Mouse (Mus musculus): ENCODE results near the gene Gm49450.
A peak's percentile ranks its signal among the peaks of the same experiment; 100 is the strongest.
"Not testable (repeated sequence)": the region's sequence is repeated elsewhere in the genome, so short reads cannot be mapped to it uniquely, and the experiment has no call there.

Gm49450 gene

DNA sequence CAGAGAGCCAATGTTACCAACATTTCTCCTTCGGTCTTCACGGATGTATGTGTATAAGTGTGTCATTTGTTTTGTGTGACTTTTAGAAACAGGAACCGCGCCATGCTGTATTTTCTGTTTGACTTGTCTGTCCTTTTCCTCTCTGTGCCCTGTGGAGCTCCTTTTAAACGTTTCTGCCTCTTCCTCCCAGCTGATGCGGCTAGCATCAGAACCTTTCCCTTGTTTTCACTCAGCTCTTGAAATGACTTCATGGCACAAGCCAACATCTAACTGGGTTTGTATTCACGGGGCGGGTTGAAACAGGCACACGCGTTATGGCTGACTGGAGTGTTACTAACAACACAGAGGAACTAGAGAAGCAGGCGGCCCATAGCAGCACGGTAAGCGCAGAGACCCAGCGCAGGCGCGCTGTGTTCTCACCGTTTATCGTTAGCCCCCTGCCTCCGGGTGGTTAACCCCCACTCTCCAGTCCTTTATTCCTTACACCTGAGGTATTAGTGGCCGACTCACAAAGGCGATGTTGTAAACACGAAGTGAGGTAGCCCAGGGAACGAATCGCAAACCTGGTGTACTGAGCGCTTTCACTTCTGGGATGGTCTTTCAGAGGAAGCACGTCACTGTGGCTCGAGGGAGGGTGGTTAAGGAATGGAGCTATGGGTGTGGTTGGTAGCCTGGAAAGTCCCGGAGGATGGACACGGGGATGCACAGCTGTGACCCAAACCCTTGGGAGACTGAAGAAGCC, 32.1 kb upstream of the Gm49450 start:
- DNase-seq (ENCODE audit: low spot score): peak; percentile 69

DNA sequence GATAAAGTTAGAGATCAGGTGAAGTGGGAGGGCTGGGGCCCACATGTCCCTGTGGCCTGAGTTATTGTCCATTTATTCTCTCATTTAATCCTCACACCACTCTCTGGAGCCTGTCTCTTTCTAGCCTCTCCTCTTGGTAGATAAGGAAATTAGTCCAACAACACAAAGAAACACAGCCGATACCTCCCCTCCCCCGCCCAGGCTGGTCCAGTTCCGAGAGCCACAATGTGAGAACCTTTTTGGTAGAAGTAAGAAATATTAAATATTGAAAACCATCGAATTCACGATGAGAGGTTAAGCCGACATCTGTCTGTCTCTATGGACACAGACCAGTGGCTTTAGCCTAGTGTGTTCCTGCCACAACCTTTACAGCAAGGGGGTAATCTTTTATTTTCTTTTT, 31.3 kb upstream of the Gm49450 start:
- DNase-seq (ENCODE audit: low spot score): no peak

DNA sequence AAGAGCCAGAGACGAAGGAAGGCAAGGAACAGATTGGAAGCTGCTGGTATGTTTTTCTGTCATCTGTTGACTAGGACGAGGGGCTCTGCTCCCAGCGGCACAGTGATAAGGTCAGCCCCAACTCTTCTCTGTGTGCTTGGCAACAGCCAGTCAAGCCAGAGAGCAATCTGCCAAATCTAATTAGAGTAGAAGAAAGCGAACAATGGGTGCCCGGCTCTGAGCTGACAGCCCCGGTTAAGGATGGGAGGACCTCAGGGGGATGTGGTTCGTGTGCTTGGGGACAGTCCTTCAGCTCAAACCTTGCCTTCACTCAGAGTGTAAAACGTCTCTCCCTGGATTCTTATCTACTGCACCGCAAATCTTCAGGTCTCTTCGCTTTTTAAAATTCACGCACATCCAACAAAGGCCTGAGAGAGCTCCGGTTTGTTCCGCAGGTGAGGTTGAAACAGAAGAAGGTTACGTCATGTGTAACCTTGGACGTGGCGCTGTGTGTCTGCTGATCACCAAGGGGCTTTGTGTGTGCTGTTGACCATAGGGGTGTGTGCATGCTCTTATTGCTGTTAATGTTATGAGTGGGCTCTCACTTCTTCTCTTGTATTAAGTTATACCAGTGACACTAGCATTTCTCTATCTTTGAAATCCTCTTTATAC, 30.2 kb upstream of the Gm49450 start:
- DNase-seq (ENCODE audit: low spot score): no peak

DNA sequence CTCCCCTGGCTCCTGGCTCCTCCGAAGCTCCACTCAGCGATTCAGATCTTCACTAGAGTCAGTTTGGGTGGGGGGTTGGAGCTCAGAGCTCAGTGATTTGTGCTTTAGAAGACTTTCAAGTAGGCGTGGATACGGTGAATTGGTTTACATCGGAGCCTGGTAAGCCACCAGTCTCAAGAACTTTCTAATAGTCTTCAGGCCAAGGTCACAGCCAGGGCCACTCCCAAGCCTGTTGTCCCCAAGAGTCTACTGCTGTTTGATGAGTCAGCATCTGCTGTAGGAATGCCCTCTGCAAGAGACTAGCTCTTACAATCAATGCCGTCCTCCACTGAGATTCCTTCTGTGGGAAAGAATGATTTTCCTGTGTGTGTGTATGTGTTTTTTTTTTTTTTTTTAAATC, 28.7 kb upstream of the Gm49450 start:
- DNase-seq (ENCODE audit: low spot score): no peak

DNA sequence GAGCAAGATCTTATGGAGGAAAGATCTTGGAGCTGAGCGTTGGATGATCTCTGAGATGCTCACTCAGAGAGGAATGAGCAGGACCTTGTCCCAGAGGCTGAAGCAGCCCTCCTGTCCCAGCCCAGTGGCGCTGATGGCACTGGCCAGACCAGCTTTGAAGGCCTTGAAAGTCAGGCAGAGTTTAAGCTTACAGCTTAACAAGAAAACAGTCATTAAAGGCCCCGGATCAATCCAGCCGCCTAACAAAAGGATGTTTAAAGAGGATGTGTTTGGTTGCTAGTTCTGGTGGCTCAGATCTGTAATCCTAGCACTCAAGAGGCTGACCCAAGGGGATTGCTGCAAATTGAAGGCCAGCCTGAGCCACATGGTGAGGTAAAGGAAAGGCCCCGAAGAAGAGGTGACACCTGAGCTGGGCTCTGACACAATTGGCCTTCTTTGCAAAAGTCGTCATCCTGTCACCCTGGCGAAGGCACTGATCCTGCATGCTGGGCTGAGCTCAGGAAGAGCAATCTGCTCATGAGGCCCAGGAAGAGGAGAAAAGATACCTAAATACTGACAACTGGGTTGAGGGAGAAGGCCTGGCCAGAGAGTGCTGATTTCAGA, 26.8 kb upstream of the Gm49450 start:
- DNase-seq (ENCODE audit: low spot score): no peak

DNA sequence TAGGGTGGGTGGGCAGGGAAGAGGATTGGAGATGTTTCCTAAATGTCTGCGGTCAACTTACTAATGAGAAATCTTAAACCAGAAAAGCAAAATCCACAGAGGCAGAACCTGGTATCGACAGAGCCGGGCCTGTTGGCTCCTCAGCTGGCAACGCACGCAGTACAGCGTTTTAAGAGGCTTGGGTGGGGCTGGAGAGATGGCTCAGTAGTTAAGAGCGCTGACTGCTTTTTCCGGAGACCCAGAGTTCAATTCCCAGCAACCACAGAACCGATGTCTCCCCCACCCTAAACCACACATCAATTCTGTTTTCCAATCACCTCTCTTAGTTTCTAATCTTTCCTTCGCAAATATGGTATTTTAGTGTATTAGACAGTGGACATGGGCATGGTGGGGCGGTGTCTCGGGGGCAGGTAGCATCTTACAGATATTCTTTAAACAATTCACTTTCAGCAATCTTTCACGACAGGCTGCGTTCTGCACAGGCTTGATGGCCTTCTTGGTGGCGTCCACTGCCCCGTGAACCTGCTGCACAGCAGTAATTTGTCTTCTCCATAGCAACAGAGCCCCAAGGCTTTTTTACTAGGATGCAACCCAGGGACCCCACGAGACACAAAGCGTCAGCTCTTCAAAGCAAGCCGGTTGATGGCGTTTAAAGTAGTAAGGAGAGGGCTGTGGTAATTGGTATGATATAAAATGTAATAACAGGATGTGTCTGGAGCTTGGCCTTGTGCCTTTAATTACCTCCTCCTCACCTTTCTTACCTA, 25.2 kb upstream of the Gm49450 start:
- DNase-seq (ENCODE audit: low spot score): no peak

DNA sequence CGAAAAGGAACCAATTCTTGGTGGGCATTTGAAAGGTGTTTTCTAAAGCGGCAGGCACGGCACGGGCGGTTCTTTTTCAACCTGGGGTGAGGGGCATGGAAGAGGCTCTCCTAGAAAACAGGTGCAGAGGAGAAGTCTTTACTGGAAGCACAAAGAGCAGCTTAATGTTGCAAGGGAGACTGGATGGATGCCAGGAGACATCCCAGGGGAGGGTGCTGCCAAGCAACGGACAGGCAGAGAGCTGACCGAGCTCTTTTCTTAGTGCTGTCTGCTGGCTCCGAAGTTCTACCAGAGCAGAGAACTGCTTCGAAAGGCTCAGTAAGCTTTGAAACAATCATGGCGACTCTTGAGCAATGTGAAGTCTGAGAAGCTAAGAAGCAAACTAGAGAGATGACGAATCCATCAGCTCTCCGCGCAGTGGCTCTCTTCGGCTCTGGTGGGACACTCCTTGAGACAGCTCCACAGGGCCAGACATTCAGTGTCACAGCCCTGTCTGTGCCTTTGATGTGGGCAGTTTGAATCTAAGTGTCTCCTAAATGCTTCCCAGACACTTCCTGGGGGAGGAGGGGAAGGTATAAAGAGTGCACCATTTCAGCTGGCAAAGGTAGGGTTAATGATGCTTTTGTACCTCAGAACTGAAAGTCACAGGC, 24.5 kb upstream of the Gm49450 start:
- DNase-seq (ENCODE audit: low spot score): no peak

DNA sequence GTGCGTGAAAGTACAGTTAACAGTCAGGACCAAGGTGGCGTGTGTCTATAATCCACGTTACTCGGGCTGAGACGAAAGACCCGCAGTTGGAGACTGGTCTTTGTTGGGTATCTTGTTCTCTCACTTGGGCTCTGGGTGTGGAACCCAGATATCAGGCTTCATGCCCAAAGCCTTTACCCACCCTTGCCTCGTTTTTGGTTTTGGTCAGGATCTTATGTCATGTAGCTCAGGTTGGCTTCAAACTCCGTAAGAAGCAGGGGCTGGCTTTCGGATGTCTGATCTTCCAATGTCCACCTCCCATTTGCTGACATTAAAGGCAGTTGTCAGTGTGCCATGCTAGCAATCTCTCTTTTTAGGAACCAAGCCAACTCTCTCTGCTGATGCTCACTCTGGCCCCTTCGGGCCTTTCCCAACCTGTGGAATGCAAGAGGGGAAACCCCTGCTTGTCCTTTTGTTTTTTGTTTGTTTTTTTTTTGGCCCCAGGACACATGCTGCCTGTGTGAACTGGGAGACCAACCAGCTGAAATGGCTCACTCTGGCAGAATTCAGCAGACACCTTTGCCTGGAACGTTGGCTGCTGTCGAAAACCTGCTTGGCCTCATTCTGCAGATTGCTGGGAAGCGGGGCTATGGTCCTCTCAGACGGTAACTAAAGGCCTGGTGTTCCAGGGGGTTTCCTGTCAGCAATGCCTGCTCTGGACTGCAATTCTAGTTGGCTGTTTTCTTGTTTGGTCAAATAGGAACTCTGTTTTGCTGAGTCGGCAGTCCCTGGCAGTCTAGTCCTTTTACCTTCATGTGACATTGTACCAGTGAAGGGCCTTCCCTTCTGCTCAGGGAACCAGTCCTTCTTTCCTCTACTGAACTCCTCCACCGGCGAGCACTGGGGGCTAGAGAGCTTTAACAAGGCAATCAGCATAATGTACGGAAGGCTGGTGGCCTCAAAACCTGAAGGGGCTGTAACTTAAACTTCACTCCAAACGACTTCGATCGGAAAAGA, 23.7 kb upstream of the Gm49450 start:
- no peak for DNase-seq (ENCODE audit: low spot score)

DNA sequence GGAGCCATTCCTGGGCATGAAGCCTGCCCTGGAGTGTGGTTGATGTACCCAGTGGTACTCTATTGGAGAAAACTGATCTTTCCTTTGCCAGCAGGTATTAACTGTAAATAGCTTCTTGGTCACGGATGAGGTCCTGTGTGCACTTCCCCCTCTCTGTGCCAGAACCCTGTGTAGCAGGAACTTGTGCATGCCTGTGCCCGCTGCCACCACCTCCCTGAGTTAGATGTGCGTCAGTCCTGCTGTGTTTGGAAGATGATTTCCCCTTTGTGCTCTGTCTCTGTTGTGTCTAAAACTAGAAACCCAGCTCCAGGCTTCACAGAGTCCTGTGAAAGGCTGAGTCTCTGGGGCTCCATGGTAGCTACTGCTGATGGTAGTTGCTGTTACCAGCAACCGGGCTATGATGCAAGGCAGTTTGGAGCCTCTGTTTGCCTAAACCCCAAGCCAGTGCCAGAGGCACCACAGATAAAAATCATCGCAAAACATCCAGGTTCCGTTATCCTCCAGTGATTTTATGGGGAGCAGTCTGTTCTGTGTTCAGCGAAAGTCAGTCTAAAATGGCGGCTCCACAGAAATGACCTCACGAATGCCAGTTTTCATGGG, 19.8 kb upstream of the Gm49450 start:
- no peak for DNase-seq (ENCODE audit: low spot score)

DNA sequence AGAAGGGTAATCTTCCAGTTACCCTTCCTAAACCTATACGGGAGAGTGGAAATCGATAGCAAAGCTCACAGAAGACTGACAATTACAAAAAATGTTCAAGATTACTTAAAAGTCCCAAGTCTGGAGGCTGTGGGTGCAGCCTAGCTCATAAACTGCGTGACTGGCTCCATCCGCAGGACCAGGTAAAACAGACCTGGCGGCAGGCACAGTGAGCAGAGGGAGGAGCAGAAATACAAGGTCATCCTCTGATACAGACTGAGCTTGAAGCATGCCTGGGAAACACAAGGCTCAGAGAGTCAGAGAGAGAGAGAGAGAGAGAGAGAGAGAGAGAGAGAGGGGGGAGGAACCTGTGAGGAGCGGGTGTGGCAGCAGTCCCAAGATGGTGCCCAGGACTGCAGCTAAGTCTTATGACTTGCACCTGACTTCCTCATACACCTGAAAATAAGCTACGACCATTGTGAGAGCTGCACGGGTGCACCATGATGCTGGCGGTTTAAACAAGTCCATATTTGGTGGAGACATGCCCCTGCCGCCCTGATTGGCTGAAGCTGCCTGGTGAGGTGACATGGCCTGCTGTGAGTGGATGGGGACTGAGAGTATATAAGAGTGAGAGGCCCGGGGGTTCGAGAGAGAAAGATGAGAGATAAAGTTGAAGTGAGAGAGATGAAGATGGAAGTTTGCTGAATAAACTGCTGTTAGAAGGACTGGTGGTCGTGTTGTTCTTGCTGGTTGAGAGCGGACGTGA, 18.4 kb upstream of the Gm49450 start:
- DNase-seq (ENCODE audit: low spot score): not testable (repeated sequence)

DNA sequence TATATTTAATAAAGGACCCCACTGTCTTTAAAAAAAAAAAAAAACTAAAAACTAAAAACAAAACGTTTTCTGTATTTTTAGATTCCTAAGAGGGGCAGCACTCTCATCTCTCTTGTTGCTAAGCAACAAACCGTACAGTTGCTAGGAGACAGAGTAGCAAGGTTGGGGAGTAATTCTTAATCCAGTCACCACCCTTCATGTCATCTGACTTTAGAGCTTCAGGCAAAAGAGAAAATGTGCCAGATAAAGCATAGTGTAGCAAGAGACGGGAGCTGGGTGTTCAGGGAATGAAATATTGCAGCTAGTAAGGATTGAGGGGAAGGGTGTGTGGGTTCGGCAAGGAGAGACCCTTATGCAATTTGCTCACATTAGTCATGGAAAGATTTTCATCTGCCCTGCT, 17.8 kb upstream of the Gm49450 start:
- DNase-seq (ENCODE audit: low spot score): no peak

DNA sequence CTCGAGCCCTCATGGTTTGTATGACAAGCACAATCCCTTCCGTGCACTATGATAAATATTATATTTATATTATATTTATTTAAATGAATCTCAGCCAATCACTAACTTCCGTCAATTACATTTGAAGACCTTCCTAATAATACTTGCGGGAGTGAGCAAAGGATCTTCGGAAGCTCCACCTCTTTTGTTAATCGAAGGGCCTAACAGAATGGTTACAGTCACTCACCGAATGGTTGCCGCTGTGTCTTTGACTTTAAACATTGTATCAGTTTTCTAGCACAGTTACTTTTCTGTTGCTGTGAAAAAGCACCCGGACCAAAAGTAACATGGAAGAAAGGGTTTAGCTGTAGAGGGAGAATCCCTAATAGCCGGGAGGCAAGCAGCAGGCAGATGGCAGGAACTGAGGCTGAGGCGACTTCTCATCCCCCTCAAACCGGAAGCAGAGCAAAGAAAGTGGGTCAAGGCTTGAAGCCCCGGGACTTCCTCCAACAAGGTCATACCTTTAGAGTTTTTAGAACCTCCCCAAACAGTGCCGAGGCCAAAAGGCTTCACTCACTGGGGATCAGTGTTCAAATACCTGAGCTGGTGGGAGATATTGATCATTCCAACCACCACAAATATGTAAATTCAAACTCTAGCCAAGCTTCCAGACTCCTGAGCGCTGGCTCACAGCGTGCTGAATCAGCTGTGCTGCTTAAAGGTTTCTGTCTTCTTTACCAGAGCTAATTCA, 16.2 kb upstream of the Gm49450 start:
- no peak for DNase-seq (ENCODE audit: low spot score)

DNA sequence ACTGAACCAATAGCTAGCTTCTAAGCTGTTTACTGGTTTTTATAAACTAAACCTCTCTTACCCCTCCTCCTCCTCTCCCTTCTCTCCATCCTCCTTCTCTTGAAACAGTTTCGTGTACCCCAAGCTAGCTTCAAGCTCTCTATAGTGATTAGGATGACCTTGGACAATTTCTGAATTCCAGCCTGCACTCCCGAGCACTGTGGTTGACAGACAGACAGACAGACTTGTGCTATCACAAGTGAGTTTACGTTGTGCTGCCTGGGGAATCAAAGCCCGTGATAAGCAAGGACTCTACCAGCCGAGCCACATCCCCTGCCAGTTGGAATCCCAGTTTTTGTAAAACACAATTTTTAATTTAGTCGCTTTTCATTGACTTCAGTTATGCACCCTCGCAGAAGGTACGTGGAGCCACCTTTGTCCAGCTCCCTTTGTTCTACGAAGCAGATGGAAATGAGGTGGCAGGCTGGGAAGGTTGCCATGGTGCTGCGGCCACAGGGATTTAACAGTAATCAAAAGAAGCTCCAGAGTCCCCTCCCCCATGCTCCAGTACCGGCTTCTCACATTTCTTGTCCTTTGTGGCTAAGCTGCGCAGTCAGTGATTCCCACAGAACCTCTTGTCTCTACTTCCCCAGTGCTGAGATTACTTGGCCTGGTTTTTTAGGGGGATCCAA, 15.5 kb upstream of the Gm49450 start:
- DNase-seq (ENCODE audit: low spot score): no peak

DNA sequence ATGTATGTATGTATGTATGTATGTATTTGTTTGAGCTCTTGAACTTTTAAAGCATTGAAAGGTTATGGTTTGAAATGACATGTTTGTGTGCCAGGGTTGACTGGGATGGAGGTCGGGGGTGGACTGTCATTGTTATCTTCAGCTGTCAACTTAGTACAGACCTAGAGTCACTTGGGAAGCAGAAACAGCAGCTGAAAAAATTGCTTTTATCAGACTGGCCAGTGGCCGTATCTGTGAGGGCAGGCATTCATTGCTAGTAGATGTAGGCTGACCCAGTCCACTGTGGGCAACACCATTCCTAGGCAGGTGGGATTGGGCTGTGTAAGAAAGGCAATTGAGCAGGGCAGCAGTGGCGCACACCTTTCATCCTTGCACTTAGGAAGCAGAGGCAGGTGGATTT, 6.2 kb upstream of the Gm49450 start:
- DNase-seq (ENCODE audit: low spot score): no peak

DNA sequence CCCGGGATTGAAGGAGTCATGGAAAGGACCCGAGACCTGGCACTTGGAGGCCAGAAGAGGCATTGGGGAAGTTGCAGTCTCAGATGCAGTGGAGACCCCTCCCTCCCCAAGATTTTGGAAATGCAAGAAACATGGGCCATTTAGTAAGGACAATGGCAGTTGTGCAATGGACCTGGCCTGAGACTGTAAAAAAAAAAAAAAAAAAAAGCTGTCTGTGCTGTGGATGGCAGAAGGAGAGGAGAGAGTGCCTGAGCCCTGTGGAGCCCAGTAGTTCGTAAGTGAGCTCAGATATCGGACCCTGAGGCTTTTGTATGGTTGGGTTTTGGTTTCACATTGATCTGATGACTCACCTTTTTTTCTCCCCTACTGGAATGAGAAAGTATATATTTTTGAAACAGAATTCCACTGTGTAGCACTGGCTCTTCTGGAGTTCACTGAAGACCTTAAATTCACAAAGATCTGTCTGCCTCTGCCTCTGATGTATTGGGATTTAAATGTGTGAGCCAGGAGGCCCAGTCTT, 5.6 kb upstream of the Gm49450 start:
- DNase-seq (ENCODE audit: low spot score): no peak

DNA sequence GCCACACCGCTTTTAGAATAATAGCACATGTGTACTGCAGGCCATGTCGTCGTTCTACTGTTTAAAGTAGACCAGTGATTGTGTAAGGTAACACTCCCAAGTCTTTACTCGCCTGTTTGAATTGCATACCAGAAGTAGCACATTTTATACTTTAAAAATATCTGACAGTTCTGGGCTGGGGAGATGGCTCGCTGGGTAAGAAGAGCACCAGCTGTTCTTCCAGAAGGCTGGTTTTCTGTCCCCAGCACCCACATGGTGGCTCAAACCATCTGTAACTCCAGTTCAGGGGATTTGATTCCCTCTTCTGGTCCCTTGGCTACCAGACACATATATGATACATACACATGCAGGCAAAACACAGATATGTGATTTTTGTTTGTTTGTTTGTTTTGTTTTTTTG, 4.1 kb upstream of the Gm49450 start:
- DNase-seq (ENCODE audit: low spot score): no peak

DNA sequence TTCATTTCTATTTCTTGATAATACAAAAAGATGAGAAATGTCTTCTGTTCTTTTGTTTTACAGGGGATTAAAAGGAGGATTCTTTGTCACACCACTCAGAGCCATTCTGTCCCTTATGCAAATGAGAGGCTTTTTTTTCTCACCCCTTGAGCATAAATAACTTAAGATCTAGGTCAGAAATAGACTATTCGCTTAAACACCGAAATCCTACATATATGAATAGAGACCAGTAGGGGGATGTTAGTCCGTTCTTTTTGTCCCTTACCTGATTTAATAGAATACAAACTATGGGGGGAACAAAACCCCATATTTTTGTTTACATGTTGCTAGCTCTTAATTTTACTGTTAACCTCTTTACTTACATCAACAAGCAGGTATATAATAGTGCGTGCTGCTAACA, 2.6 kb upstream of the Gm49450 start:
- DNase-seq (ENCODE audit: low spot score): no peak

DNA sequence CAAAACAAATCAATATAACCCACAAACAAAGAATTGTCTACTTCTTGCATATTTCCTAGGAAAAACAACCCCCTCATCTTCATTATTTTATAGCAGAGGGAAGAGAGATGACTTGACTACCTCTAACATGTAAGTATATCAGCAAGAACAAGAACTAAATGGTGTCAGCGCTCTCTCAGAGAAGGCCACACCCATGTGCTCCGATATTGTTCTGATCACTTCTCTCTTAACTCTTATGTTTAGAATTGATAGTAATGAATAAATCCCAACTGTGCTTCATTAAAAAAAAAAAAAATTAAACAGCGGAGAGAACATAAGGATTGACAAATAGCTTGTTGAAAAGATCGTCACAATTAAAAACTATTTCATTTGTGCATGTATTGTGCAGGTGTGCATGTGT, 2.0 kb upstream of the Gm49450 start:
- DNase-seq (ENCODE audit: low spot score): no peak

All from spleen, adult 12 weeks (tissue).